Mouse (Mus musculus) lung, adult 2 months (tissue): ENCODE data around the gene Nrbp1. TPM values are rescaled to one million over a fixed set of nuclear protein-coding genes. Genes with fewer than 3 reads are reported as not detected.
A peak's percentile ranks its signal among the peaks of the same experiment; 100 is the strongest.
"Not testable (repeated sequence)": the region's sequence is repeated elsewhere in the genome, so short reads cannot be mapped to it uniquely, and the experiment has no call there.

Experiments used
- DNase-seq: peaks from one replicate; pipeline ENCODE4 v3.0.0; 2022
- H3K4me1 ChIP-seq: fragments of 200-500 bp; 2 replicates; pipeline ENCODE4 v1.6.1; 2011; ENCODE audit warnings: low read length; ENCODE audit not compliant: control insufficient read depth, insufficient read depth
- H3K4me3 ChIP-seq: fragments of 200-500 bp; replicated peaks from 2 replicates; pipeline ENCODE3; 2011; ENCODE audit warnings: low read depth, mild to moderate bottlenecking, control low read depth, low read length; ENCODE audit errors: extremely low read depth
- CTCF ChIP-seq: fragments of 200-500 bp; IDR thresholded peaks from 2 replicates; pipeline ENCODE4 v1.5.1; 2011; ENCODE audit warnings: mild to moderate bottlenecking, low read length, control low read depth; ENCODE audit not compliant: insufficient read depth
- POLR2A ChIP-seq: fragments of 200-500 bp; IDR thresholded peaks from 2 replicates; pipeline ENCODE4 v1.6.1; 2011; ENCODE audit warnings: low read depth, mild to moderate bottlenecking, control low read depth, low read length, borderline replicate concordance; ENCODE audit errors: extremely low read depth
- WGBS: fragments of 180-500 bp; shearing (Covaris S2); methylation state at CpG from one replicate; pipeline ENCODE4 v1.1.7; 2018; 5-methylcytosine and 5-hydroxymethylcytosine counted together
- polyA plus RNA-seq: library from polyadenylated mRNA; depleted of rRNA; stranded (reverse); fragments of >200 nt; gene quantifications from 2 replicates; pipeline ENCODE4 v1.2.3, GENCODE M21; 2012

Nrbp1 gene
- polyA plus RNA-seq, 1 experiment = 188 TPM

DNA sequence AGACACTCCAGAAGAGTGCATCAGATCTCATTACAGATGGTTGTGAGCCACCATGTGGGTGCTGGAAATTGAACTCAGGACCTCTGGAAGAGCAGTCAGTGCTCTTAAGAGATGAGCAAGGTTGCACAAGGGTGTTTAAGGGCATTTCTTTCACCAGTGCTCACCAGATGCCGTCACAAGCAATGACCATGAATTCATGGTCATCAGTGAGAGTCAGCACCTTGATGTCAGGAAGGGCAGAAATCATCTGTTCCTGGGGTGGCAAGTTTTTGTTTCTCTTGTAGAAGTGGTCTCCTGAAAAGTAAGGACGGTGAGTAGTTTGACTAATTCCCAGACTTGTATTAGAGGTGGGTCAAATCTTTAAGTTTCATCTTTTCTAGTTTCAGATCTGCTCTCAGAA, 36.8 kb upstream of the Nrbp1 start:
- WGBS = 87% methylated on average over 2 of the region's 2 CpGs

DNA sequence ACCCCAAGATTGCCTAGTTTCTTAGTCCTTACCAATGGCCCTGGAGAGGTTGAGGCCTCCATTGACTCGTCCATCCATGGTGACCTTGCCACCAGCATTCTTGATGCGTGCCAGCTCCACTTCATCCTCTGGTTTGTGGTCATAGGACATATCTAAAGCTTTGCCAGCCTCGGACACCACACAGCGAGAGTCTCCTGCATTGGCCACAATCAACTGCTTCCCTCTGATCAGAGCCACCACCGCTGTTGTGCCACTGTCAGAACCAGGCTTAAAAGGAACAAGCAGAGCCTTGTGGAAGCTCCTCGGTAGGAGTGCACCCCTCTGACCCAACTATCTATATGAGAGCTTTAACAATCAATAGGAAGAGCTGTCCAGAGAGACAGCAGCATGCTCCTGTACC, 36.2 kb upstream of the Nrbp1 start:
- no peak overlapping the region for H3K4me3 ChIP-seq
- no peak for TF ChIP-seq CTCF
- H3K4me1 ChIP-seq = no peaks in the 10 kb centered on the region; the same call in 1 of the 2 replicates
- WGBS = 92% methylated on average over 6 of the region's 6 CpGs
- no peak for DNase-seq

More for the DNA sequence above, 36.8 kb upstream of the Nrbp1 start:
- Histone ChIP-seq H3K4me1 (no peaks in the 10 kb centered on the region; the same call in 1 of the 2 replicates), H3K4me3 (no peak overlapping the region)
- TF ChIP-seq CTCF (no peak), POLR2A (no peak)
- DNase-seq = no peak

DNA sequence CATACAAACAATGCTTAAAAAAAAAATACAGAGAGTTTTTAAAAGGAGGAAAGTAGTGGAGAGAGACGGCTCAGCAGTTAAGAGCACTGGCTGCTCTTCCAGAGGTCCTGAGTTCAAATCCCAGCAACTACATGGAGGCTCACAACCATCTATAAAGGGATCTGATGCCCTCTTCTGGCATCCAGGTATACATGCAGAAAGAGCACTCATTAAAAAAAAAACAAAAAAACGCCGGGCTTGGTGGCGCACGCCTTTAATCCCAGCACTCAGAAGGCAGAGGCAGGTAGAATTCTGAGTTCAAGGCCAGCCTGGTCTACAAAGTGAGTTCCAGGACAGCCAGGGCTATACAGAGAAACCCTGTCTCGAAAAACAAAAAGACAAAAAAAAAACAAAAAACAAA, 24.1 kb upstream of the Nrbp1 start:
- H3K4me1 ChIP-seq, DNase-seq, H3K4me3 ChIP-seq: not testable (repeated sequence)
- WGBS = 86% methylated on average over 6 of the region's 6 CpGs

DNA sequence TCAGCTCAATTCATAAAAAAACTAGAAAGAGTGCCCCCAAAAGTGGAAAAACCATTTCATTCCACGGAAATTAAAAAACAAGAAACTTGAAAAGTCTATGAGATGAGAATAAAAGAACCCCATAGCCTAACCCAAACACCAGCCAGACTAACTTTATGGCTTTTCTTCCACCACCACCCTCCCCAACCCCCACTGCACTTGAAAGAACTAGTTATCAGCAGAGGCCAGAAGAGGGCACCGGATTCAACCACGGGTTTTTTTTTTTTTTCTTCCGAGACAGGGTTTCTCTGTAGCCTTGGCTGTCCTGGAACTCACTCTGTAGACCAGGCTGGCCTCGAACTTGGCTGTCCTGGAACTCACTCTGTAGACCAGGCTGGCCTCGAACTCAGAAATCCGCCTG, 22.4 kb upstream of the Nrbp1 start:
- WGBS = 43% methylated on average over 7 of the region's 7 CpGs
- Histone ChIP-seq H3K4me1 (peaks cover 6% of the 10 kb centered on the region; the same call in 1 of the 2 replicates), H3K4me3 (no peak overlapping the region)
- DNase-seq = no peak
- TF ChIP-seq CTCF (no peak), POLR2A (no peak)

DNA sequence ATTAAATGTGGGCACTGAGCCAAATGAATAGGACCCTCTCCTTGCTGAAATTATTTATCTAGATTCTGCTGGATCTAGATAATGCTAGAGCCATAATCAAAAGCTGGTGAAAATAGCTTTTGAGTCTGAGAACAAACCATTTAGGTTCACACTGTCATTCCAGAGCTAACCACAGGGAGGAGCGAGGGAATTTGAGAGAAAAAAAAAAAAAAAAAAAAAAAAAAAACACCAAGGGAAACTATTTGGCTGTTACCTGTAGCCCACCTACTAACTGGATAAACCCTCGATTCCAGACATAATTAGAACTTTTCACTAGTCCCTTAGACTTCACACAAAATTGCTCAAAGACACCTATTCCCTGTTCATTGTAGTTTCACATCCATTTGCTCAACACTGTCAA, 21.6 kb upstream of the Nrbp1 start:
- 2% methylated on average over 2 of the region's 2 CpGs for WGBS
- DNase-seq = no peak
- TF ChIP-seq CTCF (no peak), POLR2A (no peak)
- Histone ChIP-seq H3K4me3 (no peak overlapping the region), H3K4me1 (peaks cover 6% of the 10 kb centered on the region; the same call in 1 of the 2 replicates)

DNA sequence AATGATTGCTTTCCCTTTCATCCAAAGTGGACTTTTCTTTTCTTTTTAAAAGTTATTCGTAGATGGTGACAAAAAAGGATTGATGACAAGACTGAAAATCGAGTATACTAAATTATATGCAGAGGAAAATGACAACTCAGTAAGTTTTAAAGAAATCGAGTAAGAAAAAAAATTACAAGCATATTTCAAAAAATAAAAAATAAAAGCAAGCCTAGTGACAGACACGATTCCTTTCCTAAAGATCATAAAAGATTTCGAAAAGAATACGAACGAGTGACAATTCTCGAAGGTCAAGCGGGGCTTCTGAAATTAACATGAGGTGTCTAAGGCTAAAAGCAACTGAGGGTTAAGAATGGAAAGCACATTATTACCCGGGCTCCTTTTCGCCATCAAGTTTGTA, 21.2 kb upstream of the Nrbp1 start:
- no peak for DNase-seq
- Histone ChIP-seq H3K4me1 (peaks cover 6% of the 10 kb centered on the region; the same call in 1 of the 2 replicates), H3K4me3 (peak overlapping the region; percentile 80)
- WGBS = 1% methylated on average over 11 of the region's 11 CpGs
- TF ChIP-seq POLR2A = no peak
- no peak for TF ChIP-seq CTCF

DNA sequence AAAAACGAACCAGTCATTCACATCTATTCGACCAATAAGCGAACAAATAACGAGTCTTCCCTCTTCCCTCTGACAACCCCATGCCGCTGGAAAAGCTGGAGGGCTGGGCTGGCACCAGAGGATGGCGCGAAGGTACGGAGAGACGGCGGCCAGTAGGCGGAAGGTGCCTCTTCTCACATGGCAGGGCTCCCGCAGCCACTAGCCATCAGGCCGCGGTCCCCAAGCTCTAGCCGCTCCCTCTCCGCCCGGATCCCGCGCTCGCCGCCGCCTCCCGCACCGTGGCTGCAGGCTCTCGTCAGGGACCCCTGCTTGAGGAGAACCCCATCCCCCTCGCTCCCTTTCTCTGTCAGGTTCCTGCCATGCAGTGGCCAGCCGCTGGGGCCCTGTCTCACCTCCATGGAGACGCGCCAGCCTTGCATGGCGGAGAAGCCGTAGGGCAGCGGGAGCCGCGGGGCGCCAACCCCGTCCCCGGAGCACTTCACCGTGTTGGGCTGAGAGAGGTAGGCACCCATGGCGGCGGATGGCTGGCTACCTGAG, 20.7 kb upstream of the Nrbp1 start:
- peak overlapping the region; percentile 80 for H3K4me3 ChIP-seq
- under 1% methylated on average over 40 of the region's 40 CpGs for WGBS
- H3K4me1 ChIP-seq = peaks cover 6% of the 10 kb centered on the region; the same call in 1 of the 2 replicates
- DNase-seq = no peak
- TF ChIP-seq POLR2A (no peak), CTCF (no peak)

DNA sequence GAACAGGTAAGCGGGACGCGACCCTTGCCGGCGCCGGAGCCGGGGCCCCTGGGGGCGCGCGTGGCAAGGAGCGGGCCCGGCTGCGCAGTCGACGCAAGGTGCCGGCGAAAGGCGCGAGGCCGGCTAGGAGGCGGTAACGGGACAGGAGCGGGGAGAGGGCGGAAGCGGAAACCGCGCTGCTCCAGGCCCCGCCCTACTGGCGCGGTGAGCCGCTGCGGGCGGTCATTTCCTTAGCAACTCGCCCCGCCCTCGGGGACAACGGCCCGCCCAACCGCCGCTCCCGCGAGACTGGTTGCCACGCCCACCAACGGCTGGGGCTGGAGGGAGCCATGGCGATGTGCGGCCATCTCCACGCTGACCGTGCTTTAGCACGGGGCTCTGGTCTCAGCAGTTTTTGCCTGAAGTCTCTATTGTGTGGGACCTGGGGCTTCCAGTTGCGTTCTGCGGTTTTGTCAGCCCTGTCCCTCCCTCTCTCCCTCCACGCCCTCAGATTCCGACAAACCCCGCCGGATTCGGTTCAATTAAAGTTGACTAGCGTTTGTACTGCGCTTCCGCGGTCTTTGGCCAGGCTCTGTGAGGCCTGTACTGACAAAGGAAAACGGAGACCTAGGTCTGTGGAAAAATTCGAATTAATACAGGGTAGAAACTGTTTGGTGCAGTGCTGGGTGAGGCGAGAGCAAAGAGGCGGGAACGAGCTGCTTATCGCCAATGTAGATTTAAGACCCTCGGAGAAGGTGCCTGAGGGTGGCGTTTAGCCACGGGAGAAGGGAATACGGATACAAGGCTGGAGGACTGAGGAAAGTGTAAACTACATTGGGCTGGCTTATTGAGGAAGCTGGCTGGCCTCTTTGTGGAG, 20.0 kb upstream of the Nrbp1 start, which contains the start of gene Ppm1g:
Gene Ppm1g, minus strand, starts transcription at position 240 of the 856 bp plus-strand sequence.
- peaks cover 6% of the 10 kb centered on the region; the same call in 1 of the 2 replicates for H3K4me1 ChIP-seq
- DNase-seq = peak; percentile 100
- WGBS = under 1% methylated on average over 70 of the region's 70 CpGs
- TF ChIP-seq POLR2A (peak; percentile 96), CTCF (no peak)
- peak within 1 kb of the TSS; percentile 90 for H3K4me3 ChIP-seq

DNA sequence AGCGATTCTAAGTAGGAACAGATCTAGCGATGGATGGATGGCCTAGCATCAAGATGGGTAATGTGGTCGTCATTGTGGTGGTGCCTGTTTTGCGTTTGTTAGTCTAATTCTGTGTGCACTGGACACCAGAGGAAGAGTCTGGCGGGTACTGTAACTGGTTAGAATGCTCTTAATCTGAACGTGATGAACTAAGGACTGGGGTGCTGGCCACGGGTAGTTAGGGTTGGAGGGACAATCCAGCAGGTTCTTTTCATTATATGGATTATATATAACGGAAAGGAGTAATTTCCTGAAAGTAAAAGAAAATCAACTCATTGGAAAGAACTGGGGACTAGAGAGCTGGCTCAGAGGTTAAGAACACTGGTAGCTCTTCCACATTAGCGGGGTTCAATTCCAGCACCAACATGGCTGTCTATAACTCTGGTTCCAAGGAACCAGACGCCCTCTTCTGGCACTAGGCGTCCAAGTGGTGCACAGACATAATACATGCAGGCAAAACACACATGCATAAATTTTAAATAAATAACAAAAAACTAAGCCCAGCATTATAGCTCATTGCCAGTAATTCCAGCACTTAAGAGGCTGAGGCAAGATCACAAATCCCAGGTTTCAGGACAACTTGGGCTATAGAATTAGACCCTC, 19.2 kb upstream of the Nrbp1 start:
- Histone ChIP-seq H3K4me1 (peaks cover 6% of the 10 kb centered on the region; the same call in 1 of the 2 replicates), H3K4me3 (peak overlapping the region; percentile 90)
- 16% methylated on average over 11 of the region's 11 CpGs for WGBS
- TF ChIP-seq CTCF = 0 out of 2 replicates have a peak, but pooled peaks have one; percentile 4
- no peak for TF ChIP-seq POLR2A
- DNase-seq = no peak

DNA sequence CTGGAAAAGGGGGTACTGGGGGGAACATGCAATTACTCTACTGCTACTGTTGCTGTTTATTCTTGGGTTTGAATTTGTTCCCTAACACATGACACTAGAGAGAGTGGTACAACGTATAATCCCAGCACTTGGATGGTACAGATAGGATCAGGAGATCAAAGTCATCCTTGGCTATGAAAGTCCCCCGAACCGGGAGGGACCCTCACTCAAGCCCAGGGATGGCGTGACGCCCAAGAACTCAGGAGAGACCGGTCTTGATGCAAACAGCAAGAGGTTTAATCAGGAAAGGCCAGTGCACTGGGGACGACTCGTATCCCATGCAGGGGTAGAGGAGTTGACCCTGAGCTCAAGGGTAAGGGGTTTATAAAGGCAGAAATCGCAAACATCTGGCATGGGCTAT, 18.0 kb upstream of the Nrbp1 start:
- no peak overlapping the region for H3K4me3 ChIP-seq
- DNase-seq = no peak
- H3K4me1 ChIP-seq = 0 out of 2 replicates have a peak, but pooled peaks cover 4% of the 10 kb centered on the region
- WGBS = 95% methylated on average over 9 of the region's 9 CpGs
- no peak for TF ChIP-seq CTCF
- no peak for TF ChIP-seq POLR2A
